Mouse (Mus musculus) liver, adult 2 months (tissue): ENCODE measurements around the gene Sowahc.

ENCODE experiments used
- CTCF ChIP-seq: fragments of 200-500 bp; IDR thresholded peaks from 2 replicates; pipeline ENCODE4 v1.5.1; 2011; ENCODE audit warnings: low read depth, low read length, control low read depth
- POLR2A ChIP-seq: fragments of 200-500 bp; IDR thresholded peaks from 2 replicates; pipeline ENCODE4 v1.6.1; 2011; ENCODE audit warnings: low read length, control low read depth; ENCODE audit not compliant: insufficient read depth; ENCODE audit errors: extremely low read depth

DNA sequence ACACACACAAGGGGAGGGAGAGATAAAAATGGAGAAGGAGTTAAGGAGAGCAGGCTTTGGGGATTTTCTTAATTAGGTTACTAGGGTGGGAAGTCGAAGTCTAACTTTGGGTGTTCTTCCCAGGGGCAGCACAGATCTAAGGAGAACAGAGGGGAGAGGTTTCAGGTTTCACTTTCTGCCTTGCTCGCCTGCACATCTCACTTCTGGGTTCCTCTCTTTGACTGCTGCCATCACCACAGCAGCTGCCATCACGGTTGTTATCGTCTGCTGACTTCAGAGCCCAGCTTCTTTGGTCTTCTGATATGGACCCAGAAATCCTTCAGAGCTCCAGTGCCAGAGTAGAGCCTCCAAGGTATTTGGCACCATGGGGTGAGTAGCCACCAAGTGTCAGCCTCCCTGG is 46.4 kb downstream of the Sowahc start:
- no peak for TF ChIP-seq CTCF
- TF ChIP-seq POLR2A = no peak
